Comparison of ENCODE assay signal across 12 mouse cellular contexts in genomic region chr2:74450064-74450765, GRCm38 (mm10).
DNase-seq lines count a peak whose midpoint lies in the region; ATAC-seq lines count a peak whose summit lies in the region.
"Had no signal": no experiment of that assay in that cellular context is flagged by ENCODE, and none has a peak within 500 bp of the region (broad histone marks: within the 10 kb centered on the region; RNA-seq: fewer than 3 reads in every experiment).

No protein-coding gene starts in this region.

- intact Hi-C loops in gastrocnemius, postnatal 36 days (cut with DNase I), result no loop called here

- peaks cover 55% of the 10 kb centered on the region for H3K27me3 ChIP-seq in forebrain, embryonic 13.5 days
- no peaks in the 10 kb centered on the region for H3K27me3 ChIP-seq in hindbrain, embryonic 16.5 days (replicated peaks; ENCODE audit: control insufficient read depth, insufficient read depth, low read length)
- no peaks in the 10 kb centered on the region for H3K27me3 ChIP-seq in midbrain, embryonic 16.5 days (ENCODE audit: control insufficient read depth, insufficient read depth, low read depth, low read length)

- DNase-seq in embryo, embryonic 11 days, result peak; percentile 21
- no peak for DNase-seq in embryo, embryonic 10.5 days (ENCODE audit: low spot score)
- no peak for DNase-seq in gastrocnemius, postnatal 36 days
- no peak for DNase-seq in kidney, postnatal 10 days
- DNase-seq in ovary, postnatal 14 days (ENCODE audit: low spot score), result no peak
- DNase-seq: cerebellum, adult 18-20 months; heart, postnatal 36 days; lung, adult 2 months had no signal

- 0 out of 2 replicates have a peak, but pooled peaks cover 1% of the 10 kb centered on the region for H3K9me3 ChIP-seq in forebrain, embryonic 13.5 days (replicated peaks)
- no peaks in the 10 kb centered on the region for H3K9me3 ChIP-seq in hindbrain, embryonic 16.5 days (ENCODE audit: control insufficient read depth, low read length)
- no peaks in the 10 kb centered on the region for H3K9me3 ChIP-seq in midbrain, embryonic 16.5 days (replicated peaks; ENCODE audit: control insufficient read depth, low read length, poor library complexity, severe bottlenecking)
- H3K9me3 ChIP-seq: G1E had no signal

- no peak overlapping the region for H3K4me3 ChIP-seq in forebrain, embryonic 13.5 days
- H3K4me3 ChIP-seq in hindbrain, embryonic 16.5 days (ENCODE audit: low read length), result no peak overlapping the region
- no peak overlapping the region for H3K4me3 ChIP-seq in midbrain, embryonic 16.5 days (ENCODE audit: low read depth, low read length)

- no peaks in the 10 kb centered on the region for H3K36me3 ChIP-seq in forebrain, embryonic 13.5 days (ENCODE audit: poor library complexity, severe bottlenecking)
- no peaks in the 10 kb centered on the region for H3K36me3 ChIP-seq in hindbrain, embryonic 16.5 days (ENCODE audit: control insufficient read depth, insufficient read depth, low read length)
- H3K36me3 ChIP-seq in midbrain, embryonic 16.5 days (ENCODE audit: control insufficient read depth, insufficient read depth, low read length), result no peaks in the 10 kb centered on the region
- H3K36me3 ChIP-seq: G1E had no signal

- peak overlapping the region; percentile 26 for H3K4me2 ChIP-seq in forebrain, embryonic 13.5 days
- H3K4me2 ChIP-seq in hindbrain, embryonic 16.5 days (ENCODE audit: low read length), result no peak overlapping the region
- H3K4me2 ChIP-seq in midbrain, embryonic 16.5 days (ENCODE audit: low read length), result peak overlapping the region; percentile 0; the same call in 1 of the 2 replicates

- ATAC-seq in forebrain, embryonic 13.5 days, result peak; percentile 85
- ATAC-seq in hindbrain, embryonic 16.5 days, result peak; percentile 63
- peak; percentile 70 for ATAC-seq in midbrain, embryonic 16.5 days

- no peak overlapping the region for H3K9ac ChIP-seq in forebrain, embryonic 13.5 days
- no peak overlapping the region for H3K9ac ChIP-seq in hindbrain, embryonic 16.5 days (ENCODE audit: low read depth, low read length)
- no peak overlapping the region for H3K9ac ChIP-seq in midbrain, embryonic 16.5 days (ENCODE audit: low read depth, low read length)

- H3K4me1 ChIP-seq in forebrain, embryonic 13.5 days, result peaks cover 34% of the 10 kb centered on the region
- H3K4me1 ChIP-seq in hindbrain, embryonic 16.5 days (ENCODE audit: control insufficient read depth, insufficient read depth, low read depth, low read length), result peaks cover 16% of the 10 kb centered on the region
- H3K4me1 ChIP-seq in midbrain, embryonic 16.5 days (ENCODE audit: control insufficient read depth, insufficient read depth, low read length), result peaks cover 24% of the 10 kb centered on the region

- WGBS in forebrain, embryonic 13.5 days, result 14% methylated on average over 11 of the region's 11 CpGs
- WGBS in hindbrain, embryonic 16.5 days, result 18% methylated on average over 11 of the region's 11 CpGs
- 19% methylated on average over 11 of the region's 11 CpGs for WGBS in midbrain, embryonic 16.5 days

- peak overlapping the region; percentile 68 for H3K27ac ChIP-seq in forebrain, embryonic 13.5 days
- peak overlapping the region; percentile 51; the same call in 1 of the 2 replicates for H3K27ac ChIP-seq in hindbrain, embryonic 16.5 days (ENCODE audit: low read depth, low read length)
- peak overlapping the region; percentile 76 for H3K27ac ChIP-seq in midbrain, embryonic 16.5 days (ENCODE audit: low read length)
